Mouse (Mus musculus) embryonic facial prominence, embryonic 13.5 days (tissue): ENCODE results near the gene Tex12. TPM values are rescaled to one million over a fixed set of nuclear protein-coding genes. Genes with fewer than 3 reads are reported as not detected.

ENCODE experiments used
- ATAC-seq: fragments of 200-750 bp; cut with Nextera tagmentation; 2 replicates; pipeline ENCODE4 v1.8.0; 2017; ENCODE audit warnings: low read depth; ENCODE audit not compliant: insufficient number of reproducible peaks, insufficient read depth, low FRiP score, low TSS enrichment
- H3K27ac ChIP-seq: fragments of 300-500 bp; sonication (generic); 2 replicates; pipeline ENCODE4 v1.5.1; 2015; ENCODE audit warnings: moderate library complexity, mild to moderate bottlenecking, inconsistent platforms
- H3K27me3 ChIP-seq: fragments of 300-500 bp; sonication (generic); 2 replicates; pipeline ENCODE4 v1.6.1; 2015; ENCODE audit warnings: mild to moderate bottlenecking, inconsistent platforms
- H3K36me3 ChIP-seq: fragments of 300-500 bp; sonication (generic); 2 replicates; pipeline ENCODE4 v1.6.1; 2015; ENCODE audit warnings: mild to moderate bottlenecking, inconsistent platforms
- H3K4me1 ChIP-seq: fragments of 300-500 bp; sonication (generic); 2 replicates; pipeline ENCODE4 v1.6.1; 2015; ENCODE audit warnings: inconsistent platforms
- H3K4me2 ChIP-seq: fragments of 300-500 bp; sonication (generic); 2 replicates; pipeline ENCODE4 v1.6.1; 2015; ENCODE audit warnings: moderate library complexity, mild to moderate bottlenecking, inconsistent platforms
- H3K4me3 ChIP-seq: fragments of 300-500 bp; sonication (generic); 2 replicates; pipeline ENCODE4 v1.5.1; 2015; ENCODE audit warnings: mild to moderate bottlenecking, inconsistent platforms
- H3K9ac ChIP-seq: fragments of 300-500 bp; sonication (generic); 2 replicates; pipeline ENCODE4 v1.6.1; 2015; ENCODE audit warnings: mild to moderate bottlenecking, inconsistent platforms
- H3K9me3 ChIP-seq: fragments of 300-500 bp; sonication (generic); 2 replicates; pipeline ENCODE4 v1.6.1; 2016; ENCODE audit warnings: inconsistent platforms
- WGBS: fragments of 180-500 bp; shearing (Covaris S2); methylation state at CpG from one replicate; pipeline ENCODE4 v1.1.7; 2015; ENCODE audit warnings: mixed read lengths; 5-methylcytosine and 5-hydroxymethylcytosine counted together
- polyA plus RNA-seq: library from polyadenylated mRNA; unstranded; fragments of >200 nt; fragmentation: Nextera tagmentation; extraction: Ambion mirVana; gene quantifications from 2 replicates; pipeline ENCODE4 v1.2.1, GENCODE M21; 2015

Tex12 gene
- polyA plus RNA-seq, 1 experiment from 2014 or later, result not detected

DNA sequence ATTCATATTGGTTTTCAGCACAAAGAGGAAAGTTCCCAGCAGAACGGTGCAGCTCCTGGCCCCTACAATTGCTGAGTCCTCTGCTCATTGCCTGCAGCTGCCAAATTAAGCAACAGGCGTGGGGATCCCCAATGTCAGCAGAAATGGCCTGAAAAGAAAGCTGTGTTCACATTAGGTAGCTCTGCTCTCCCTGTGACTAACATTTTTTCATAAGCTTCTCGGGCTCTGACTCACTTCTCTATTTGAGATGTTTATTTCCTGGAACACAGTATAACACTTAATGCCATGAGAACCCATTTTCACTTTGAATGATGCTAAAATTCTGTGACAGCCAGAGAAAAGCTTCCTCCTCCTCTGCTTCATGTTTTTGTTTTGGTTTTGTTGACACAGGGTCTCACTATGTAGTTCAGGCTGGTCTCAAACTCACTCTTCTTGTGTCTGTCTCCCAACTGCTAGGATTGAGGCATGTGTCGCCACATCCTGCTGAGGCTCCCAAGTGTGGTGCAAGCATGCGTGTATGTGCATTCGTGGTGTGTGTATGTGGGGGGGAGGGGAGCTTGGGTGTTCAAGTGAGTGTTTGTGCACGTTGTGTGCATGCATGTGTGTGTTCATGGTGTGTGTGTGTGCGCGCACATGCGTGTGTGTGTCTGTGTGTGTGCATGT is 29.9 kb upstream of the Tex12 start:
- Histone ChIP-seq H3K27ac (no peak overlapping the region), H3K9me3 (no peaks in the 10 kb centered on the region), H3K9ac (no peak overlapping the region), H3K36me3 (peaks cover 12% of the 10 kb centered on the region), H3K4me2 (no peak overlapping the region), H3K27me3 (no peaks in the 10 kb centered on the region), H3K4me1 (no peaks in the 10 kb centered on the region), H3K4me3 (no peak overlapping the region)
- WGBS, result 71% methylated on average over 10 of the region's 10 CpGs
- ATAC-seq, result no peak

DNA sequence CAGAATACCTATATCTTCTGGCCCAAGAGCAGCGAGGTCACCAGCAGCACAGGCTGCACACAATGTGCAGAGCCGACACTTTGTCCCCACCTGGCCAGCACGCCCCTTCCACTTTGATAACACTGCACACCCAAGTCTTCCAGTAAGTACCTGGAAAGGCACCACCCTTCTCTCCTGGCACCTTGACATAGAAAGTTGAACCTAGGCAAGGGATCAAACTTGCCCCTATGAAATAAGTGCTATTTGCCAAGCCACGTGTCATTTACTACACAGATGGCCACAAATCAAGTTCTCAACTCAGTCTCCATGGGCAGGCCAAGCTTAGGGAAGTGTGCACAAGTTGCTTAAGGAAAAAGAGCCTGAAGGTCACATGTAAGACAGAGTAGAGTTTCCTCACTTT is 25.8 kb upstream of the Tex12 start:
- H3K9ac ChIP-seq, result no peak overlapping the region
- H3K4me2 ChIP-seq, result no peak overlapping the region
- H3K36me3 ChIP-seq, result no peaks in the 10 kb centered on the region
- H3K4me1 ChIP-seq, result no peaks in the 10 kb centered on the region
- no peak overlapping the region for H3K4me3 ChIP-seq
- no peak overlapping the region for H3K27ac ChIP-seq
- ATAC-seq, result no peak
- no peaks in the 10 kb centered on the region for H3K27me3 ChIP-seq
- no peaks in the 10 kb centered on the region for H3K9me3 ChIP-seq
- 81% methylated on average over 4 of the region's 4 CpGs for WGBS

DNA sequence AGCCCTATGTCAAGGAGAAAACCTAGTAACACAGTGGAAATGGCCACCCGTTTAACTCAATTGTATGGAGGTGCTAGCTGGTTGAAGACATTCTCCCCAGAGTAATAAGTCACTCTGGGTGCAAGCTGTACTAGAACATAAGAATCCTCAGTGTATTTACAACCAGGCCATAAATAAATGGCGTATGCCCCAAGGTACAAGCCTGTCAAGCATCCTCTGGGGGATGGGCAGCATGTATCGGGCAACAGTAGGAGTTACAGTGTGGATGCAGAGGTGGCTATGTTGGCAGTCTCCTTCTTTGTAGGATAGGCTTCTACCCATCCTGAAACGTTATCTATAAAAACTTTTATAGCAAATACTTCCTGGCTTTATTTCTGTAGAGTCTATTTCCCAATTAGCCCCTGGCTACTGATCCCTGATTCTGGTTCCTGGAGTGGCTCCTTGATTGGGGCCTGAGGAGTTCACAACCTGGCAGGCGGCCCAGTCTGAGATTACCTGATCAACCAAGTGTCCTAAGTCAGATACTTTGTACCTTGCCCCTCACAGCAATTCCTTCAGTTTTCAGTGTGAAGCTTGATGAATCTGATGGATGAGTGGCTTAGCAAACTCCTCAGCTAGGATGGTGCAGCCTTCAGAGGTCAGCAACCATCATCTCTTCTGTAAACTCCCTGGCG is 24.2 kb upstream of the Tex12 start:
- Histone ChIP-seq H3K36me3 (no peaks in the 10 kb centered on the region), H3K4me2 (no peak overlapping the region), H3K9ac (no peak overlapping the region), H3K27ac (no peak overlapping the region), H3K9me3 (no peaks in the 10 kb centered on the region), H3K4me3 (no peak overlapping the region), H3K4me1 (no peaks in the 10 kb centered on the region), H3K27me3 (no peaks in the 10 kb centered on the region)
- 77% methylated on average over 6 of the region's 6 CpGs for WGBS
- ATAC-seq, result no peak

DNA sequence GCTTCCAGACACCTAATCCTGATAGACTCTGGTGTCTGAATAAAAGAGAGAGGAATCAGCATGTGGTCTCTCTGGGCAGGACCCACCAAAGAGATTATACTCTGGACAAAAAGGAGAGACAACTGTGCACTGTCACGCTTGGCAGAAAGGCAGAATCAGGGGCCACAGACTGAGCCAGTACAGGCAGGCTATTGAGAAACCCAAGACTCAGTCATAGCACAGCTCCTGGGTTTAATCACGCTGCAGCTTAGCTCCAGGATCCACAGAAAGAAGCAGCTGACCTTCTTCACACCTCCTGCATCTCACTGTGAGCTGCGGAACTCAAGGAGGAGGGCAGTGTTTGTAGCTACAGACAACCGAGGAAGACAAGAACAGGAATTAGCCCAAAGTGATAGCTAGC is 19.2 kb upstream of the Tex12 start:
- Histone ChIP-seq H3K4me2 (no peak overlapping the region), H3K27me3 (no peaks in the 10 kb centered on the region), H3K4me1 (no peaks in the 10 kb centered on the region), H3K36me3 (no peaks in the 10 kb centered on the region), H3K4me3 (no peak overlapping the region), H3K27ac (no peak overlapping the region), H3K9ac (no peak overlapping the region), H3K9me3 (no peaks in the 10 kb centered on the region)
- no peak for ATAC-seq
- WGBS, result 37% methylated on average over 4 of the region's 4 CpGs

DNA sequence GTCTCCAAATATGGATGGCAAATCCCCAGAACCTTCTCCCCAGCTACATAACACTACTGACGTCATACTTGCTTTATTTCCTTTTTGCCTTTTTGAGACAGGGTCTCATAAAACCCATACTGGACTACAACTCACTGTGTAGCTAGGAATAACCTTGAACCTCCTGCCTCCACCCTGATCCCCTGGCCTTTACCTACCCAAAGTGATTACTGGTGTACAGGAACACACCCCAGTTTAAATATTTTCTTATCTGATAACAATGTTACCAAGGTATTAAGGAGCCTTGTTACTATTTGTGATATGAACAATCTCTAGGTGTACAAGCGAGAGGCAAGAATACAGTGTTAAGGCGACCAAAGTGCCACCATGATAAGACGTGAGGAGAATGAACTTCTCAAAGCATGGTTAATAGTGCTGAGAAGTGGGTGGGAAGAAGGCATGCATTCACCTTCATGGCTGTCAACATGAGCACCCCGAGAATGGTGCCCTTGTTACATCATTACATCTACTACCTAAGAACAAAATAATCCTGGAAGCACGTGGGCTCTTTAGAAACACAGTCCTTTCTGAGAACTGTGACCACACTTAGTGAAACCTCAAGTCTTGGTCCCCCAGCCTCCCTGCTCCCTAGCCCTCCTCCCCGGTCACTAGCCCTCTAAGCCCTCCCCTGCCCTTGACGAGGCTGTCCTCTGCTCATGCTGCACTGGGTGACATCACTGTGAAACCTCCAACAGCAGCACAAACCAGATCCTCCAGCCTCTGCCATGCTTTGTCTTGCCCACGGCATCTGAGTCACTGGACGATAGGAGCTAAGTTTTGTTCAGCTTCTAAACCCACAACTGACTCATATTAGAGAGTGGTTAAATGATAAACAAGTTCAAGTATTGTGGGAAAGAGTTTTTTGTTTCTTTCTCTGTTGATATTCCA is 8.7 kb upstream of the Tex12 start:
- 79% methylated on average over 10 of the region's 10 CpGs for WGBS
- Histone ChIP-seq H3K4me2 (no peak overlapping the region), H3K9me3 (no peaks in the 10 kb centered on the region), H3K4me1 (no peaks in the 10 kb centered on the region), H3K9ac (no peak overlapping the region), H3K27me3 (no peaks in the 10 kb centered on the region), H3K36me3 (no peaks in the 10 kb centered on the region), H3K4me3 (no peak overlapping the region), H3K27ac (no peak overlapping the region)
- no peak for ATAC-seq

DNA sequence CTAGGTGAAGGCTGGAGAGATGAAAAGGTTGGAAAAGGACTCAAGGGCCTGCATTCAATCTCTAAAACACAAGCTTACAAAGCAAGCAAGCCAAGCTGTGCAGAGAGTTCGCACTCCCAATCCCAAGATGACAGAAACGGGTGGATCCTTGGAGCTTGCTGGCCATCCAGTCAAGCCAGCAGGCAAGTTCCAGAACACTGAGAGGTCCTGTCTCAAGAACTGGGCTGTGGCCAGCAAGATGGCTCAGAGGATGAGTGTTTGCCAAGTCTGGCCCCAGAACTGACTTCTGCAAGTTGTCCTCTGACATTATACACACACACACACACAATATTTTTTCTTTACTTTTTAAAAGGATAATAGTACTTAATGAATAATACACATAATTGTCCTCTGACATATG is 6.8 kb upstream of the Tex12 start:
- no peaks in the 10 kb centered on the region for H3K36me3 ChIP-seq
- H3K9ac ChIP-seq, result no peak overlapping the region
- no peaks in the 10 kb centered on the region for H3K4me1 ChIP-seq
- H3K27ac ChIP-seq, result no peak overlapping the region
- H3K4me3 ChIP-seq, result no peak overlapping the region
- H3K4me2 ChIP-seq, result no peak overlapping the region
- no peaks in the 10 kb centered on the region for H3K27me3 ChIP-seq
- 87% methylated on average over 2 of the region's 2 CpGs for WGBS
- ATAC-seq, result no peak
- H3K9me3 ChIP-seq, result no peaks in the 10 kb centered on the region

DNA sequence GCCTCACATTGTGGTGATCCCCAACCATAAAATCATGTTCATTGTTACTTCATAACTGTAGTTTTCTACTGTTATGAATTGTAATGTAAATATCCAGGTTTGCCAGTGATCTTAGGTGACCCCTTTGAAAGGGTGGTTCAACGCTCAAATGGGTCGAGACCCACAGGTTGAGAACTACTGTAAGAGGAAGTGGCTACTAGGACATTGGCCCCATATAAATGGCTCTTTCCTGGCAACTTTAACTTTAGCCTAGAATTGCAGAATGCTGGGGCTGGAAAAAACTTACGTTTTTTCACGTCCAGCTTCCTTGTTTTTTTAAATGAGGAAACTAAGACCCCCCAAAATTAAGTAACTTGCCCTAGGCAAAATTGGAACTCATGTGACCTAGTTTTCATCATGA is 6.2 kb upstream of the Tex12 start:
- Histone ChIP-seq H3K4me2 (no peak overlapping the region), H3K9me3 (no peaks in the 10 kb centered on the region), H3K4me3 (no peak overlapping the region), H3K4me1 (no peaks in the 10 kb centered on the region), H3K9ac (no peak overlapping the region), H3K27ac (no peak overlapping the region), H3K36me3 (no peaks in the 10 kb centered on the region), H3K27me3 (no peaks in the 10 kb centered on the region)
- WGBS, result 85% methylated on average over 4 of the region's 4 CpGs
- ATAC-seq, result no peak

DNA sequence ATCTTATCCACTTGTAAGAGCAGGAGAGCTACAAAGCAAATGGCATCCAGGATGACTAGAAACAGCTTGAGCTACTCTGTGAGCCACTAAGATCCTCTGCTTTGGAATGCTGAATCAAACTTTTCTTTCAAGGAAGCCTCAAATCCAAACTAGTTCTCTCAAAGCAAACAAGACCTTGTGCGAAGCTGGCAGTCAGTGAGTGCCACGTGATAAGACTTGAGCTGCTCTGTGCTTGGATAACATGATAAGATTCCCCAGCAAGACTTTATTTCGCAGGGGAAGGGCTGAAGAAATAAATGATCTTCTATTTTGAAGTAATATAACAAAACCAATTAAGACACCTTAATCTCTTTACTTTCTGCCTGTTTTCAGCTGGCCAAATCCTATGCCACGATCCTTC is 4.8 kb upstream of the Tex12 start:
- H3K9ac ChIP-seq, result no peak overlapping the region

DNA sequence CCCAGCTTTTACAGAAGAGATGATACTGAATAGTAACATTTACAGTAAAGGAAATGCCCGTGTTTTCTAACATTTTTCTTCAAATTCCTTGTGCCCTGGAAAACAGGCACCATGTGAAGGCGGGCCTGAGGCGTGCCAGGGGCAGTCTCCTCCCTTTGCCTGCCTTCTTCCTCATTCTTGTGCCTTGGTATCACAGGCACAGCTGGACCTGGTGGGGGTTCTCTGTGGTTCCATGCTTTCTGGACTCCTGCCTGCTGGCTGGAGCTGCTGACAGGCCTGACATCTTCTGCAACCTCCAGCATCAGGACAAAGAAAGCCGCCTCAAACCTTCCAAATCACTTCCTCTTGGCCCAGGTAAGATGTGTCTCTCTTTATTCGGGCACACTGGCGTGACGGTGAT is 4.0 kb upstream of the Tex12 start:
- H3K4me2 ChIP-seq, result no peak overlapping the region
- no peaks in the 10 kb centered on the region for H3K27me3 ChIP-seq
- H3K4me1 ChIP-seq, result no peaks in the 10 kb centered on the region
- 0 out of 2 replicates have a peak, but pooled peaks cover 2% of the 10 kb centered on the region for H3K9me3 ChIP-seq
- H3K9ac ChIP-seq, result no peak overlapping the region
- no peak overlapping the region for H3K27ac ChIP-seq
- H3K36me3 ChIP-seq, result no peaks in the 10 kb centered on the region
- WGBS, result 74% methylated on average over 7 of the region's 7 CpGs
- no peak overlapping the region for H3K4me3 ChIP-seq
- no peak for ATAC-seq

More for the DNA sequence above, 4.8 kb upstream of the Tex12 start:
- no peak for ATAC-seq
- H3K27me3 ChIP-seq, result no peaks in the 10 kb centered on the region
- 0 out of 2 replicates have a peak, but pooled peaks cover 2% of the 10 kb centered on the region for H3K9me3 ChIP-seq
- no peaks in the 10 kb centered on the region for H3K36me3 ChIP-seq
- WGBS, result 76% methylated on average over 4 of the region's 4 CpGs
- no peak overlapping the region for H3K4me2 ChIP-seq
- H3K4me1 ChIP-seq, result no peaks in the 10 kb centered on the region
- no peak overlapping the region for H3K27ac ChIP-seq
- H3K4me3 ChIP-seq, result no peak overlapping the region

DNA sequence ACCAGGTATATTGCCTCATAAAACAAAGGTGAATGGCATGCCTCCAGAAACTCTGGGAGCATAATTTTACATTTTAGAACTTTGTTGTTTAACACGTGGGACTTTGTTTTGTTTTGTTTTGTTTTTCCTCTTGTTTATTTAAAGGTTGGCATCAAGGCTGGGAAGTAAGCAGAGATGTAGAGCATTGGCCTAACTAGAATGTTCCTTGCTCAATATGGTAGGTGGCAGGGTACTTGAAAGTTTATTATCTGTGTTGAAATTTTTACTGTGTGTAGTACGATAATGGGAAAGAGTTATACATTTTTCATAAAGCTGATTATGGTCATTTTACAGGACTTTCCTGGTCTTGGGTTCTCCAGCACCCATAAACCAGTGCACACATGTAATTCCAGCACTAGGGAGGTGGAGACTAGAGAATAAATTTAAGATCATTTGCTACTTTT is 814 bp upstream of the Tex12 start:
- no peak for ATAC-seq
- H3K9me3 ChIP-seq, result 0 out of 2 replicates have a peak, but pooled peaks cover 2% of the 10 kb centered on the region
- no peaks in the 10 kb centered on the region for H3K4me1 ChIP-seq
- WGBS, result 86% methylated on average over 2 of the region's 2 CpGs
- no peak overlapping the region for H3K4me3 ChIP-seq
- H3K4me2 ChIP-seq, result no peak overlapping the region
- no peak overlapping the region for H3K27ac ChIP-seq
- no peak overlapping the region for H3K9ac ChIP-seq
- H3K36me3 ChIP-seq, result no peaks in the 10 kb centered on the region
- no peaks in the 10 kb centered on the region for H3K27me3 ChIP-seq

DNA sequence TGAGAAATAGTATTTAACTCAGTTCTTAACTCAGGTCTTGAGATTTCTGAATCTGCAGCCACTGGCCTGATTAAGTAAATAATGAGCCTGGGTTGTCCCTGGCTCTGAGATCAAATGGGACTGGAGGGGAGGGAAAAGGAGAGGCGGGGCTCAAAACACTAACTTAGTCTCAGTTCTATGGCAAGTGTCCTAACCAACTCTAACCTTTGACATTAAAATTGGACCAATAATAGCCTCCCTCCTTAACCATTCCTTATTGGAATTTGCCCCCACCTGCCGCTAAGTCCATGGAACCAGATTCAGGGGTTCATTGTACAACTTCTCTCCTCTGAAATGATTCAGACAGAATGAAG is 6.1 kb downstream of the Tex12 start, which contains the start of gene Bco2:
Gene Bco2 (minus strand): TSS at position 88 of the 353 bp plus-strand sequence.
- no peak for ATAC-seq
- Histone ChIP-seq H3K4me2 (peak within 1 kb of the TSS; percentile 57), H3K9me3 (no peaks in the 10 kb centered on the region), H3K27ac (0 out of 2 replicates have a peak within 1 kb of the TSS, but pooled peaks have one; percentile 19), H3K4me1 (peaks cover 8% of the 10 kb centered on the region; the same call in 1 of the 2 replicates), H3K9ac (peak within 1 kb of the TSS; percentile 64; the same call in 1 of the 2 replicates), H3K27me3 (no peaks in the 10 kb centered on the region), H3K36me3 (no peaks in the 10 kb centered on the region), H3K4me3 (peak within 1 kb of the TSS; percentile 27)
- WGBS, result 21% methylated on average over 2 of the region's 2 CpGs
